Mouse (Mus musculus): ENCODE data around the gene Nav1.

Gene Nav1

GRCm38 (mm10) chr1:135520550-135521168 is 86.4 kb downstream of the Nav1 start:
- DNase-seq (ENCODE audit: low spot score in 2 of 2): no peak

DNA sequence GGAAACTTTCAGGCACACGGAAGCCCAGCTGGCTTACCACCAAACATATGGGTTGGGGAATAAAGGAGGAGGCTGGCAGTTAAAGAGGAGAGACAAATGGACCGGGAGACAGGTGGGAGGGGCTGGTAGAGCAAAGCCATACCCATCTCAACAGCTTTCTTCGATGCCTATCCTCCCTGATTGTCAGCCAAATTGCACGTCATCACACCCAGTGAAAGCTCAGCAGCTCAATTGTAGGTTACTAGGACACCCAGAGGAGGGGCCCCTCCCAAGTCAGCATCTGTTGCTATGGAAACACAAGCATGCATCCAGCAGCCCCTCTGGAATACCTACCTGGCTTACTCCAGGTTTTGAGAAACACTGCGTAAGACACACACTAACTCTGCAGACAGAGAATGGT is 88.4 kb downstream of the Nav1 start:
- no peak for DNase-seq (ENCODE audit: low spot score in 2 of 2)

DNA sequence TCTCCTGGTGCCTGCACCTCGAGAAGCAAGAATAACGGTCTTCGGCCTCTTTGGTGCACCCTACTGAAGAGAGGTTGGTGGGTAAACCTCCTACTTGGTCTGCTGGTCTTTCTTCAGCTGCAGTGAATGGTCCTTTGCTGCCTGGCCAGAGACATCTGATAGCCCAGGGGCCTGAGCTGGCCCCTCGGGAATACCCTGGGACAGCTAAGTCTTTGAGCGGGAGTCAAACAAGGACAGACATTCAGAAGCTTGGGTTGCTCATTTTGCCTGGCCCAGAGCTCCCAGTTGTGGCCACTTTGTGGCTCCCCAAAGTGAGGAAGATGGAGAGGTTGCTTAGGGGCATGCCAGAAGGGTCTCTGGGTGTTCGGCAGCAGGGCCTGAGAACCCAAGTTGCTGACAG is 89.6 kb downstream of the Nav1 start:
- DNase-seq (ENCODE audit: low spot score in 2 of 2): no peak

DNA sequence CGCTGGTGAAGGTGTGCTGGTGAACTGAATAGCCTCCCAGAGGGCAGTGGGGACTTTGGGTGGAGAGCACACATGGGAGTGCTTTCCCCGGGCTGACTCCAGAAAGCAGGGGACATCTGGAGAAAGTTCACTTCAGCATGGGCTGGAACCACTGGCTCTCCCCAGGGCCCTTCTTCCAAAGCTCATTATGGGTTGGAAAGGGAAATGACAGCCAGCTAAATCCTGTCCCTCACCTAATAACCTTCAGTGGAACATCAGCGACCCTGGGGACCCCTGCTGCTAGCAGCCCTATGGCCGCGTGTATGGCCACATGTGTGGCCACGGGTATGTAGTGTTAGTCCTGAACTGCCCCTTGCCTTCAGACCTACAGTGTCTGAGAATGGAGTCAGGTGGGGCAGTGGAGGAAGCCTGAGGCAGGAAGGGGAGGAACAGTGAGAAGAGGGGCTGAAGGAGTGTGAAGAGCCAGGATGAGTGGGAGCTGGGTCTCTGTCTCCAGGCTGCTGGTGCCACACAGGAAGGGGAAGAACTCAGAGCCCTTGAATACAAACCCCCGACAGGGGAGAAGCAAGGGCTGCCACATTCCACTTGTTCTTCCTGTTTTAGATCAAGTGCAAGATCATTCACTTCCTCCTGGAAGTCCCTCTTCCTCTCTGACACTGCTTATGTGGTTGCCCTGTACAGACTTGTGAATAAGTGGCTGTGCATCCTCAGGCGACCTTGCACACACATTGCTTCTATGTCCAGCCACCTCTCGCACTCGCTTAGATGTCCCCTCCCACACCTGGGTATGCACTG is 90.4 kb downstream of the Nav1 start:
- no peak for DNase-seq (ENCODE audit: low spot score in 2 of 2)

GRCm38 (mm10) chr1:135515633-135516238 is 91.4 kb downstream of the Nav1 start:
- no peak for DNase-seq (ENCODE audit: low spot score in 2 of 2)

GRCm38 (mm10) chr1:135514913-135515632 is 92.0 kb downstream of the Nav1 start:
- no peak for DNase-seq (ENCODE audit: low spot score in 2 of 2)

DNA sequence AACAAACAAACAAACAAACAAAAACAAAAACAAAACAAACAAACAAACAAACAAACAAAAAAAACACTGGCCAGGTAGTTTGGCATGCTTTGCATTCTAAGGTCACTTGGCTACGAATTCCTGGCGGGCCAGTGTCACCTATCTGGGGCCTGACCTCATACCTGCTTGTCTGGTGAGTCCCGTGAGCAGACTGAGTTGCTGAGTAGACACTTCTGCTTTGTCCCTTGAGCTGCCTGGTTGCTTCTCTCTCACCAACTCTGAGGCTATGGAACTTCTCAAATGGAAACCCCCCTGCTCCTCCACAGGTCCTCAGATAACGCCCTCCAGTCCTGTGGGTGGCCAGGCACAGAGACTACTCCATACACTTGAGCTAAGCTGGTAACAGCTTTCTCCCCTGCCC is 93.0 kb downstream of the Nav1 start:
- no peak for DNase-seq (ENCODE audit: low spot score in 2 of 2)

- no peak for DNase-seq (ENCODE audit: low spot score in 2 of 2)
Measured at GRCm38 (mm10) chr1:135513464-135513863, 93.6 kb downstream of the Nav1 start.

GRCm38 (mm10) chr1:135510346-135510977 is 96.6 kb downstream of the Nav1 start:
- DNase-seq (ENCODE audit: low spot score in 2 of 2): peak; percentile 48 to 66

- DNase-seq (ENCODE audit: low spot score in 2 of 2): no peak
Measured at GRCm38 (mm10) chr1:135509145-135510084, 97.7 kb downstream of the Nav1 start.

DNA sequence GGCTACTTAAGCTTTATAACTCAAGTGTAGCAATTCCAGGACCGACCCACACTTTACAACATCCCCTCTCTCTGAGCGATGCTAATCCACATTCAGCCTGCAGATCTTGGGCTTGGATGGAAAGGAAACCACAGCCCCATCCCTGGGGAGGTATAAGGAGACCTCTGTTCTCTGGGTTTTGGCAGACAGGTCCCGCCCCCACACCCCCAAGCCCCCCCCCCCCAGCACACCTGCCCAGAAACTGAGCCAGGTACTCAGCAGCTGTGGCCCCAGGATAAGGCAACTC is 98.8 kb downstream of the Nav1 start:
- DNase-seq (ENCODE audit: low spot score in 2 of 2): no peak

DNA sequence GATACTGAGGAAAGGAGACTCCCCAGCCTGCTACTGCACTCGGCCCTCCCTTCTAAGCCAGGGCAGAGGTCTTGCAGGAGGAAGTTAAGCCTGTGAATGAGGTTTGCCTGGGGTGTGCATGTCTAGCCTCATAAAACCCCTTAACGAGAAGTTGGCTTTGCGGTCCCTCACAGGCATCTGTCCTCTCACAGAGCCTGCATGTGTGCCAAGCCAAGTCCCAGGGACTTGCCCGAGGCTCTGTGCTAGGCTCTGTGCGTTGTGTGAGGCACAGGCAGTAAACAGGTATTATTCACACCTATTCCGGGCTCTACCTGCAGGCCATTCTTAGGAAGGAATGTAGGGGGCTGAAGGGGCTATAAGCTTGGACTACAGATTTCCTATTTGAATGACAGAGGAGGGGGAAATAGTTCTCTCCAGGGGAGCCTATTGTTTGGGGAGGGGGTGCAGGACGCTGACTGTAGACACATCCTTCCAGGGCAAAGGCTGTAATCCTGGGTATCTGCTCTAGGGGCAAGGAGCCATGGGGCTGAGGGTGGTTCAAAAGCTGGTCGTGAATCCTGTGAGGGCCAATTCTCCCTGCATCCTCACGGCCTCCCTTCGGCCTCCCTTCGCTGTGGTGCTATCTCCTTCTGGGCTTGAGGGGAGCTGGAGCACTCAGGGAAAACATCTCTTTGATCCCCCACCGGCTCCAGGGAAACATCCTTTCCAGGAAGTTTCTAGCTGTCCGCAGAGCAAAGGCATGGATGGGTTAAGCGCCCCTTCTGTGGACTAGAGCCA is 99.3 kb downstream of the Nav1 start:
- DNase-seq (ENCODE audit: low spot score in 2 of 2): no peak

DNA sequence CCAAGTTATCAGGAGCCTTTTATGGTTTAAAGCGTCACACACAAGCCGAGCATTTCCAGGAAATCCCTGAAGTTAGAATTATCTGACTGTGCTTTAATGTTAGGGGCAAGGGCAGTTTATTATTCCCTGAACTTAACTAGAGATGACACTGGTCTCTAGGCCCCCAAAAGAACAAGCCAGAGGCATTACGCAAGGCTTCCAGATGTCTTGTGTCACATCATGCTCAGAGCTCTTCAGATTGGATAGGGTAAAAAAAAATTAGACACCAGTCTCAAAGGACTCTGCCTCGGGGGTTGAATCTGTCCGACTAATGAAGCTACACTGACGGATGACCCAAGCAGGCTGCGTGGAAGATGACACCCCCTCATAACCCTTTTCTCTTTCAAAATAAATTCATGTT is 101.6 kb downstream of the Nav1 start:
- DNase-seq (ENCODE audit: low spot score in 2 of 2): no peak

- no peak for DNase-seq (ENCODE audit: low spot score in 2 of 2)
Measured at GRCm38 (mm10) chr1:135503436-135503835, 103.7 kb downstream of the Nav1 start.

DNA sequence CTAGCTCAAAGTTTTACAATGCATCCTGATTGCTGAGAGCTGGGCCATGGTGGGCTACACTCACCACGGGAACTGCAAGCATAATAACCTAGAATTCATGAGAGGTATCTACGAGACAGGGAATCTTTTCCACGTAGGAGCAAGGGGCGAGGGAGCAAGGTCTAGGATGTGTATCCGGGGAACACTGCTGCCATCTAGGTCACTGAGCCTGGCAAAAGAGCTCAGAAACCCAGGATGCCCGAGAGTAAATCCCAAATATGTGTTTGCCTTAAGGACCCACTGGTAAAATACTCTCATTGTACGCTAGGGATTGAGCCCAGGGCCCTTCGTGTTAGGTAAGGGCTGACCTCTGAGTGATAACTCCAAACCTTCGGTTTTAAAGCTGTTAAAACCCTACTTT is 104.3 kb downstream of the Nav1 start:
- no peak for DNase-seq (ENCODE audit: low spot score in 2 of 2)

DNA sequence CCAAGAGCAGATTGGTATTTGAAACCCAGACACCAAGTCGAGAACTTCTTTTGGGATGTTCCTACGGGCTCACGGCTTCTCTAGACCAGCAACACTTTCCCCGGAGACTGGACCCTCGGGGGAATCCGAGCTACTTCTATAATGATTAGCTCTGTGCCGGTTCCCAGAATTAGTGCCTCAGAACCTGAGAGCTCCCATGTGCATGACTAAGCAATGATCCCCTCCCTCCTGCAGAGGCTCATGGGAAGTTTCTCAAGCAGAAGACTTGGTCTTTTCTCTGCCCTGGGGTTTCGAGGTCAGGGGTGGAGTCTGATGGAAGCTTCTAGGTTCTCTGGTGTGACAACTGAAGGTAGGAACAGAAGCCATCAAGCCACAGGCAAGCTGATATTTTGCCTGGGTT is 105.0 kb downstream of the Nav1 start:
- DNase-seq (ENCODE audit: low spot score in 2 of 2): no peak

- no peak for DNase-seq (ENCODE audit: low spot score in 2 of 2)
Measured at GRCm38 (mm10) chr1:135498455-135499358, 108.4 kb downstream of the Nav1 start.

DNA sequence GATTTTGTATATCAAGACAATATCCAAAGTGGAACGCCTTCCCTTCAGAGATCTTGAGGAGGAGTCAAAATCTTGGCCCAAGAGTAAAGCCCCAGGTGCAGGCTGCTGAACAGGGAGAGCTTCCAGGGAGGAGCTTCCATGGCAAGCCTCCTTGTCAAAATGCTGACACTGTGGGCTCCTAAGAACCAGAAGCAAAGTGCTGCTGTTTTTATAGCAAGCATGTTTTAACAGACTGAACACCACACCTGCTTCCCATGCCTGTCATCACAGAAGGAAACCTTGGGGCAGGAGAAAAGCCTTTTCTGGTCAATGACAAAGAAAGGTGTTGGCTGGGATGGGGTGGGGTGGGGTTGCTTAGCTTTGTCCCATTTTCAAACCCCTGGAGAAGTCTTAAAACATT is 112.0 kb downstream of the Nav1 start:
- DNase-seq (ENCODE audit: low spot score in 2 of 2): no peak

DNA sequence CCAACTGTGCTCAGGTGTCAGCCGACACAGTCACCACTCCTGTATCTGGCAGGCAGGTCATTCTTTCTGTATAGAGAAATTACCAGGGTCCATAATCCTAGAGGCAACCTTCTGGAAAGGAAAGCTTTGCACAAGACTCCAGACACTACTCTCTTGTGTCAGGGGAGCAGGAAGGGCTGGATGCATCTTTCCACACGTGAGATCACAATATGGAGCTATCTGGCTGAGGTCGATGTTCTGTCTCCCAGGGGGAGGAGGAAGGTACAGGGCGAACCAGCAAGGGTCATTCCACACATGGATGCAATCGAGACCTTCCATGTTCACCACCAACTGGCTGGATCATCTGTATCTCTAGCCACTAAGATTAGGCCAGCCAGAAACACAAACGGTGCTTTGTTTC is 113.2 kb downstream of the Nav1 start:
- no peak for DNase-seq (ENCODE audit: low spot score in 2 of 2)
